Mouse (Mus musculus) heart, embryonic 11.5 days (tissue): Measurements from ENCODE around the gene Rint1. TPM values are rescaled to one million over a fixed set of nuclear protein-coding genes. Genes with fewer than 3 reads are reported as not detected.
"Not testable (repeated sequence)": the region's sequence is repeated elsewhere in the genome, so short reads cannot be mapped to it uniquely, and the experiment has no call there.

Experiments used
- ATAC-seq: fragments of 200-750 bp; cut with Nextera tagmentation; replicated peaks from 2 replicates; pipeline ENCODE4 v1.8.0; 2017; ENCODE audit warnings: moderate library complexity; ENCODE audit not compliant: insufficient number of reproducible peaks, low FRiP score, low TSS enrichment
- H3K27ac ChIP-seq: fragments of 300-500 bp; sonication (generic); 2 replicates; pipeline ENCODE4 v1.5.1; 2014; ENCODE audit warnings: mild to moderate bottlenecking, low read depth, low read length
- H3K27me3 ChIP-seq: fragments of 300-500 bp; sonication (generic); 2 replicates; pipeline ENCODE4 v1.6.1; 2014; ENCODE audit warnings: mild to moderate bottlenecking, low read length, mixed read lengths; ENCODE audit not compliant: control insufficient read depth, insufficient read depth
- H3K36me3 ChIP-seq: fragments of 300-500 bp; sonication (generic); 2 replicates; pipeline ENCODE4 v1.6.1; 2014; ENCODE audit warnings: mild to moderate bottlenecking, low read length, moderate library complexity, mixed read lengths; ENCODE audit not compliant: control insufficient read depth, insufficient read depth
- H3K4me1 ChIP-seq: fragments of 300-500 bp; sonication (generic); 2 replicates; pipeline ENCODE4 v1.6.1; 2014; ENCODE audit warnings: low read length; ENCODE audit not compliant: control insufficient read depth, insufficient read depth
- H3K4me2 ChIP-seq: fragments of 300-500 bp; sonication (generic); 2 replicates; pipeline ENCODE4 v1.6.1; 2014; ENCODE audit warnings: mild to moderate bottlenecking, moderate library complexity
- H3K4me3 ChIP-seq: fragments of 300-500 bp; sonication (generic); 2 replicates; pipeline ENCODE4 v1.5.1; 2014; ENCODE audit warnings: low read depth, low read length
- H3K9ac ChIP-seq: fragments of 300-500 bp; sonication (generic); 2 replicates; pipeline ENCODE4 v1.6.1; 2014; ENCODE audit warnings: mild to moderate bottlenecking, low read depth, low read length, moderate library complexity
- H3K9me3 ChIP-seq: fragments of 300-500 bp; sonication (generic); replicated peaks from 2 replicates; pipeline ENCODE4 v1.6.1; 2016; ENCODE audit warnings: low read length; ENCODE audit not compliant: control insufficient read depth
- WGBS: fragments of 180-500 bp; shearing (Covaris S2); extraction: QIAGEN DNeasy Blood & Tissue Kit; methylation state at CpG from one replicate; pipeline ENCODE4 v1.1.7; 2014; ENCODE audit not compliant: insufficient replicate concordance; 5-methylcytosine and 5-hydroxymethylcytosine counted together
- polyA plus RNA-seq: library from polyadenylated mRNA; unstranded; fragments of >200 nt; fragmentation: Nextera tagmentation; extraction: Ambion mirVana; gene quantifications from 2 replicates; pipeline ENCODE4 v1.2.1, GENCODE M21; 2014

Rint1 gene
- polyA plus RNA-seq, 1 experiment from 2014 or later: 31.7 TPM

DNA sequence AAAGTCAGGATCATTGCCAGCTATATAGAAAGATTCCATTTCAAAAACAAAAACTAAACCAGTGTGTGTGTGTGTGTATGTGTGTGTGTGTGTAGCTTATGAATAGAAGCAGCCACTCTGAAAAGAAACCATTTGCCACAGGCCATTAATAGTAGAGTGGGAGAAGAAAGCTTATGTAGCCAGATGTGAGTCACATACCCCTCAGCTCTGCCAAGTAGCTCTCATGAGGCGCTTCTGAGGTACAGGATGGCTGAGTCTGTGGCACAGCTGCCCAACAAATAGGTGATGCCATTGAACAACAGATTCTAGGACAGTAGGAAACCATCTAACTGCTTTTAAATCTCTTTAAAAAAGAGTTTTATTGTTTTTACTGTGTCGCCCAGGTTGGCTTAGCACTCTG, 5.2 kb downstream of the Rint1 start:
- Histone ChIP-seq H3K4me3 (no peak overlapping the region), H3K4me2 (no peak overlapping the region), H3K27ac (no peak overlapping the region), H3K27me3 (no peaks in the 10 kb centered on the region), H3K9ac (no peak overlapping the region), H3K9me3 (no peaks in the 10 kb centered on the region), H3K36me3 (peaks cover 12% of the 10 kb centered on the region), H3K4me1 (peaks cover 5% of the 10 kb centered on the region)
- no peak for ATAC-seq
- WGBS: 94% methylated on average over 2 of the region's 2 CpGs

DNA sequence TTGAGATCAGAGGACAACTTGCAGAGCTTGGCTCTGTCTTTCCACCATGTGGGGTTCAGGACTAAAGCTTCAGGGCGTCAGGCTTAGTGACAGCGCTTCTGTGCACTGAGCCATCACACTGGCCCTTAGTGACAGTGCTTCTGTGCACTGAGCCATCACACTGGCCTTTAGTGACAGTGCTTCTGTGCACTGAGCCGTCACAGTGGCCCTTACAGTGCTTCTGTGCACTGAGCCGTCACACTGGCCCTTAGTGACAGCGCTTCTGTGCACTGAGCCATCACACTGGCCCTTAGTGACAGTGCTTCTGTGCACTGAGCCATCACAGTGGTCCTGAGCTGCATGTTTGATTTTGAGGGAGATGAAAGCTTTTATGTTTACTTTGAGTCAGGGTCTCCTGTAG, 27.3 kb downstream of the Rint1 start:
- ATAC-seq: no peak
- no peaks in the 10 kb centered on the region for H3K27me3 ChIP-seq
- peaks cover 5% of the 10 kb centered on the region for H3K9me3 ChIP-seq
- 93% methylated on average over 5 of the region's 5 CpGs for WGBS
- no peak overlapping the region for H3K4me3 ChIP-seq
- no peak overlapping the region for H3K27ac ChIP-seq
- no peaks in the 10 kb centered on the region for H3K4me1 ChIP-seq
- no peak overlapping the region for H3K4me2 ChIP-seq
- H3K9ac ChIP-seq: no peak overlapping the region
- H3K36me3 ChIP-seq: peaks cover 48% of the 10 kb centered on the region

DNA sequence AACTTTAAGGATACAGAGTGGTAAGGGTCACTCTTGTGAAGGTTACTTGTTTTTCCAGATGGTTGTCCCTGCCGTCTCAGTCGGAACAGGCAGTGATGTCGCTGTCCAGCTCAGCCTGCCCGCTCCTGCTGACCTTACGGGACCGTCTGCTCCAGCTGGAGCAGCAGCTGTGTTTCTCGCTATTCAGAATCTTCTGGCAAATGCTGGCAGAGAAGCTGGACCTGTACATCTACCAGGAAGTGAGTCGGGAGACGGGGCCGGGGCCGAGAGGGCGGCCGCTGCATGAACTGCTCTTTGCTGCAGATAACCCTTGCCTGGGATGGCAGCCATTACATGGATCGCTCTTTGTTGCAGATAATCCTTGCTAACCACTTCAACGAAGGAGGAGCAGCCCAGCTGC, 29.2 kb downstream of the Rint1 start:
- no peak overlapping the region for H3K9ac ChIP-seq
- H3K27ac ChIP-seq: no peak overlapping the region
- no peak for ATAC-seq
- H3K4me3 ChIP-seq: no peak overlapping the region
- H3K4me1 ChIP-seq: no peaks in the 10 kb centered on the region
- 92% methylated on average over 15 of the region's 15 CpGs for WGBS
- peaks cover 43% of the 10 kb centered on the region for H3K36me3 ChIP-seq
- no peak overlapping the region for H3K4me2 ChIP-seq
- no peaks in the 10 kb centered on the region for H3K27me3 ChIP-seq
- peaks cover 5% of the 10 kb centered on the region for H3K9me3 ChIP-seq

DNA sequence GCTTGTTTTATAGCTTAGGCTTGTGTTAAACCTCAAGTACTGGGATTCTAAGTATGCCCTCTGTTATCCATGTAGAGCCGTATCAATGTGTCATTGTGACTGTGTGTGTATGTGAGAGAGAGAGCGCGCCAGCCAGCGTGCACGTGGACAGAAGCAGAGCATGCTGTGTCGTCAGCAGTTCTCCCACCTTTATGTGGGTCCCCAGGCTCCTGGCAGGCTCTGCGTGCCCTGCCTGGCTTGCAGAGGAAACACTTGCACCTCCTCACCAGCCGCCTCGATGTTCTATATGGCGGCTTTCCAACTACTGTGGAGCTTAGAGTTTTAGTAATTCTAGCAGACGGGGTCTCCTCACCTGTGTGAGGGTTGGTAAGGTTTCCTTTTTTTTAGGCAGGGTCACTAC, 34.8 kb downstream of the Rint1 start:
- Histone ChIP-seq H3K9ac (no peak overlapping the region), H3K4me1 (no peaks in the 10 kb centered on the region), H3K4me2 (no peak overlapping the region), H3K27me3 (no peaks in the 10 kb centered on the region), H3K9me3 (no peaks in the 10 kb centered on the region), H3K36me3 (peaks cover 11% of the 10 kb centered on the region), H3K4me3 (no peak overlapping the region), H3K27ac (no peak overlapping the region)
- no peak for ATAC-seq
- 65% methylated on average over 11 of the region's 11 CpGs for WGBS

DNA sequence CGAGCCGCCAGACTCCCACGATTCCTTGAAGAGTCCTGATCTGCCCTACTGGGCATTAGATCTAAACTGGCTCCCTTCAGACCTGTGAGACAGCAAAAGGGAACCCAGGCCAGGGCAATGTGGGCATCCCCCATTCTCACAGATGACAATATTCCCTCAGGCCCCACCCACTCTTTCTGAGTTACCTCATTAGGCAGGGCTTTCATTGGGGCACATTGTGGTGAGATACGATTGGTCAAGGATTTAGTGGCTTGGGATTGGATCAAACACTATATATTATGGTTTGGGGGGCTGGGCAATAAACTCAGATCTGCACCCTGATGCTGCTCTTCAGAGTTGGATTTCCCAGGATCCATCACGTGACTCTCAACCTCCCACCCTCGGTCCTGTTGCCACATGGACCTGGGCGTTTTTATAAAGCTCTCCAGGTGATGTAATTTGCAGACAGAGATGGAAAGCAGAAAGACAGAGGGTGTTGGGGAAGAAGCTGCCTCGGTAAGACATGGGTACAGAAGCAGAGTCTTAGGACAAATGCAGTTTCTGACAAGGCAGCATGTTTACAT, 36.7 kb downstream of the Rint1 start:
- no peaks in the 10 kb centered on the region for H3K9me3 ChIP-seq
- no peak overlapping the region for H3K27ac ChIP-seq
- WGBS: 74% methylated on average over 8 of the region's 8 CpGs
- H3K4me2 ChIP-seq: no peak overlapping the region
- H3K4me3 ChIP-seq: no peak overlapping the region
- H3K27me3 ChIP-seq: no peaks in the 10 kb centered on the region
- no peaks in the 10 kb centered on the region for H3K4me1 ChIP-seq
- peaks cover 7% of the 10 kb centered on the region; the same call in 1 of the 2 replicates for H3K36me3 ChIP-seq
- no peak for ATAC-seq
- no peak overlapping the region for H3K9ac ChIP-seq

DNA sequence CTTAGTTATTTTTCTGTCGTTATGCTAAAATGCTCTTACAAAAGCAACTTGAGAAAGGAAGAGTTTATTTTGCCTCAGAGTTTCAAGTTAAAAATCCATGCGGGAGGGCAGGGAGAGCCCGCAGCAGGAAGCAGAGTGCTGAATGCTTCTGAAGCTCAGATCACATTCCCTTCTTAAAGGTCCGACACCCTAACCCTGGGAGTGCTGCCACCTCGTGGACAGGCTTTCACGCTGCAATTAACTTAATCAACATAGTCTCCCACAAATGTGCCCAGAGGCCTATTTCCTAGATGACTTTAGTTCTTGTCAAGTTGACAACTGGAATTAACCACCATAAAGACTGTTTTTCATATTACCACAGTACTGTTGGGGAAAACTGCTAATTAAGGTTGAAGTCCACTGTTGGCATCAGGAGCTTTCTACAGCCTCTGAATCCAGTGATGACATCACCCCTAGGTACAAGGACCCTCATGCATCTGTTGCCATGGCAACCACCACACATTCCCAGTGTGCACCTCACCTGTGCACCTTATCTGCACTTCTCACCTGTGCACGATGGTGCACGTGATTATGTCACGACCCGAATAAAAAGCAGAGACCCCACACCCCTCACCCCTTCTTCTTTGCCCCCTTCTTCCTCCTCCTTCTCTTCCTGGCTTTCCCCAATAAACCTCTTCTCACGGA, 39.0 kb downstream of the Rint1 start:
- Histone ChIP-seq H3K9me3 (no peaks in the 10 kb centered on the region), H3K27ac (no peak overlapping the region), H3K4me3 (no peak overlapping the region), H3K27me3 (peaks cover 8% of the 10 kb centered on the region), H3K36me3 (no peaks in the 10 kb centered on the region), H3K4me2 (no peak overlapping the region), H3K4me1 (no peaks in the 10 kb centered on the region), H3K9ac (no peak overlapping the region)
- ATAC-seq: no peak
- WGBS: 28% methylated on average over 11 of the region's 11 CpGs

DNA sequence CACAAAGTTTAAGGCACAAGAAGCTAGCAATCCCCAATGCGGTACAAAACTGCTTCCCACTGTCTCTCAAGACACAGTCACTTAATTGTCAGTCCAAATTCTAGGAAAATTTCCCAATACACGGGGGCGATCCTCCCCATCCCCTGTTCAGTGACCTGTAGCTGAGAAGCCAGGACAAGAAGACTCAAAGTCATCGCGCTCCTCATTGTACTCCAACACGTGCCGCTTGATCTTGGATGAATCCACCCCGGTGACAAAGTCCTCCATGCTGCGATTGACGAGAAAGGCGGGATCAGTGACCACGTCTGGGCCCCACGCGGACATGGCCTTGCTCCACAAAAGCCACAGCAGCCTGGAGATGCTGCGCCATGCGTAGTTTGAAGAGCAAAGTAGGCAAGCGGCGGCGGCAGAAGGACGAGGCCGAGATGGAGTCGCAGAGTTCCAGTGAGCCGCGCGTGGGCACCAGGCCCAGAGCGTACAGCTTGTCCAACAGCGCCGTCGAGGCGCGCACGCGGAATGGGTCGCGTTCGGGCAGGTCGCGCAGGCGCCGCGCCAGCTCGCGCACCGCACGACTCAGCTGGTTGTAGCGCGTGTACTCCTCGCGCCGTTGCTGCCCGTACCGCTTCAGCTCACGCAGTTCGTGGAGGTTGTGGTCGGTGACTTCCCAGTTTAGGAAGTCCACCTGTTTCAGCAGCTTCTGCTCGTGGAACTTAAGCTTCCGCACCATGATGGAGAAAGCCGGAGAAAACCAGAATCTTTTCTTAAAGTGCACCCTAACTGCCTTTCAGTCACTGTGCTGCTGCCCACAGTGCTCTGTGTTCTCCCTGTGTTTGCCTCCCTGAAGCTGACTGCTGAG, 43.6 kb downstream of the Rint1 start:
- Histone ChIP-seq H3K4me2 (peak overlapping the region; percentile 47), H3K27ac (no peak overlapping the region), H3K9ac (no peak overlapping the region), H3K4me1 (no peaks in the 10 kb centered on the region), H3K36me3 (no peaks in the 10 kb centered on the region), H3K9me3 (no peaks in the 10 kb centered on the region), H3K4me3 (peak overlapping the region; percentile 26; the same call in 1 of the 2 replicates), H3K27me3 (peaks cover 13% of the 10 kb centered on the region)
- 30% methylated on average over 58 of the region's 58 CpGs for WGBS
- ATAC-seq: no peak

DNA sequence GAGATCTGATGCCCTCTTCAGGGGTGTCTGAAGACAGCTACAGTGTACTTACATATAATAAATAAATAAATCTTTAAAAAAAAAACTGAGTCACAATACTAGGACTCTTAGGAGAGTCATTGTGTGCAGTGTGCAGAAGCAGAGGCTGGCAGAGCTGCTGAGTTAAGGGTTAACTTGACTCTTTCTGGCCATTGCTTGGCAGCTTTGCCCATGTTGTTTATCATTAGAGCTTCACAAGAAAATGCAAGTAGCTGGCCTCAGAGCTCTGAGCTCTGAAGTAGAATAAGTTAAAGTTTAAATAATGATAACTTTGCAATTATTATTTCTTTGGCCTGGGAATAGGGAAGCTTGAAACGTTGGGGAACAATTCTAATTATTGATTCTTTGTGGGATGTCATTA, 48.2 kb downstream of the Rint1 start:
- H3K9me3 ChIP-seq, H3K36me3 ChIP-seq, ATAC-seq, H3K4me1 ChIP-seq, H3K4me2 ChIP-seq, H3K9ac ChIP-seq, H3K4me3 ChIP-seq, H3K27ac ChIP-seq: not testable (repeated sequence)
- 77% methylated on average over 1 of the region's 1 CpGs for WGBS
- peaks cover 13% of the 10 kb centered on the region for H3K27me3 ChIP-seq
